In the genomic region with DNA sequence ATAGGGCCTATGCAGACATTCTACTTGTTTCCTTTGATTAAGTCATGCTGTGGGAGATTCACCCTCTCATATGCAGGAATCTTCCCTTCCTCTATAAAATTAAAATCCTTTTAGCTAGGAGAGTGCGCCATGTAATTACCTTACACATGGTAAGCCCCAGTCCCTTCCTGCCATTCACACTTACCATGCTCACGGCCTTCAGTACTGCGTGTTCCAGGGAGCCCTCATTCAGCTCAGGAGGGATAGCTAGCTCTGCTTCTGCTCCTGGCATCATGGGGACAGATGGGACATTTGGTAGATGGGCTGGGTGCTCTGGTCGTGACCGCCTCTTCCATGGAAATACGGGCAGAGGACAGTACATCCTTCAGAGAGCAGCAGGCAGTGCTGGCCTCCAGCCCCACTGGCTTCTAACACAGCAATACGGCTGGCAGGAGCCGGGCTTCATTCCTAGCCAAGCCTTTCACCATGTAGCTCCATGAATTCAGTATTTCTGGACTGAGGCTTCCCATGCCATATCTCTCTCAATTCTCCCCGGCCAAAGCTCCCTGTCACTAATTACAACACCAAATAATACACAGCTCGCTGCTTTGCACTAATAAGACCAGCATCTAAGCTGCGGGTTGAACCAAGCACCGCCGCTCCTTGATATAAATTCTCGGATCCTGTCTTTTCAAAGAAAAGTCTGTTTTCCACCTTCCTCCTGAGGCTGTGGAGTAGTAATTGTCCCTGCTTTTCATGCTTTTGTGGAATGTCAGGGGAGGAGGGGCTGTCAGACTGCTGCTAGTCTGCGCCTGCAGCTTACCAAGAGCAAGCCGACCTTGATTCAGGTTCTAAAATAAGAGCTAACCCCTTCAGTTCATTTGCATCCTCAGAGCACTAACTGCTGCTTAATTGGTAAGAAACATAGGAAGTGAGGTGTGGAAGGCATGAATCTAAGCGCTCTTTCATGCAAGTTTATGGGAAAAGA, we compare ENCODE assay signal across 10 mouse cellular contexts.
DNase-seq lines count a peak whose midpoint lies in the region; ATAC-seq and TF ChIP-seq lines count a peak whose summit lies in the region.
"Had no signal": no experiment of that assay in that cellular context is flagged by ENCODE, and none has a peak within 500 bp of the region (broad histone marks: within the 10 kb centered on the region; RNA-seq: fewer than 3 reads in every experiment).

No protein-coding gene starts in this region.

- no peak for DNase-seq in left cerebral cortex, adult 2 months (ENCODE audit: extremely low spot score in 1 of 2, low spot score in 2 of 2)
- no peak for DNase-seq in left cerebral cortex, adult 8-10 months (ENCODE audit: low spot score in 2 of 2)
- peak; percentile 81 for DNase-seq in forebrain, embryonic 14.5 days (ENCODE audit: low spot score)
- DNase-seq in hindbrain, embryonic 10.5 days (ENCODE audit: low spot score) = no peak
- DNase-seq in midbrain, postnatal 0 days (ENCODE audit: low spot score) = peak; percentile 82
- no peak for DNase-seq in liver, postnatal 0 days
- no peak for DNase-seq in thymus, postnatal 0 days (ENCODE audit: low spot score)
- no peak for DNase-seq in thymus, postnatal 10 days (ENCODE audit: low spot score in 2 of 2)

- TF ChIP-seq EP300 in liver, postnatal 0 days (IDR thresholded peaks at IDR 0.05; ENCODE audit: low read depth) = no peak

- peak overlapping the region; percentile 1; the same call in 1 of the 2 replicates for H3K4me2 ChIP-seq in forebrain, embryonic 14.5 days (ENCODE audit: low read length)
- 0 out of 2 replicates have a peak overlapping the region, but pooled peaks have one; percentile 4 for H3K4me2 ChIP-seq in midbrain, postnatal 0 days (ENCODE audit: low read depth, low read length, poor library complexity, severe bottlenecking)
- no peak overlapping the region for H3K4me2 ChIP-seq in liver, postnatal 0 days (ENCODE audit: low read depth, low read length)

- 0 out of 2 replicates have a peak, but pooled peaks cover under 1% of the 10 kb centered on the region for H3K36me3 ChIP-seq in forebrain, embryonic 14.5 days (ENCODE audit: control insufficient read depth, insufficient read depth, low read length)
- peaks cover 40% of the 10 kb centered on the region for H3K36me3 ChIP-seq in hindbrain, embryonic 10.5 days
- no peaks in the 10 kb centered on the region for H3K36me3 ChIP-seq in midbrain, postnatal 0 days (ENCODE audit: insufficient read depth, low read length)
- H3K36me3 ChIP-seq in liver, postnatal 0 days (replicated peaks; ENCODE audit: insufficient read depth, low read length) = no peaks in the 10 kb centered on the region

- H3K4me1 ChIP-seq in forebrain, embryonic 14.5 days (ENCODE audit: control insufficient read depth, insufficient read depth, low read length) = peaks cover 44% of the 10 kb centered on the region
- H3K4me1 ChIP-seq in hindbrain, embryonic 10.5 days (replicated peaks) = peaks cover 47% of the 10 kb centered on the region
- peaks cover 23% of the 10 kb centered on the region; the same call in 1 of the 2 replicates for H3K4me1 ChIP-seq in midbrain, postnatal 0 days (ENCODE audit: insufficient read depth, low read length)
- no peaks in the 10 kb centered on the region for H3K4me1 ChIP-seq in liver, postnatal 0 days (ENCODE audit: insufficient read depth)

- 11% methylated on average over 17 of the region's 17 CpGs for WGBS in forebrain, embryonic 14.5 days
- WGBS in hindbrain, embryonic 10.5 days = 59% methylated on average over 17 of the region's 17 CpGs
- WGBS in midbrain, postnatal 0 days = 21% methylated on average over 17 of the region's 17 CpGs
- 75% methylated on average over 17 of the region's 17 CpGs for WGBS in liver, postnatal 0 days (ENCODE audit: insufficient replicate concordance)

- H3K9ac ChIP-seq in forebrain, embryonic 14.5 days (ENCODE audit: low read length) = peak overlapping the region; percentile 26; the same call in 1 of the 2 replicates
- H3K9ac ChIP-seq in midbrain, postnatal 0 days (replicated peaks; ENCODE audit: low read length, poor library complexity, severe bottlenecking) = no peak overlapping the region; the same call in 1 of the 2 replicates
- H3K9ac ChIP-seq in liver, postnatal 0 days (replicated peaks) = no peak overlapping the region
- H3K9ac ChIP-seq: liver, embryonic 14.5 days had no signal

- ATAC-seq in forebrain, embryonic 14.5 days = peak; percentile 72
- peak; percentile 25; the same call in 1 of the 2 replicates for ATAC-seq in midbrain, postnatal 0 days (ENCODE audit: low FRiP score)
- no peak for ATAC-seq in liver, postnatal 0 days

- intact Hi-C loops in left cerebral cortex, adult 2 months (cut with DNase I) = no loop called here

- no peak overlapping the region for H3K4me3 ChIP-seq in left cerebral cortex, adult 2 months
- no peak overlapping the region for H3K4me3 ChIP-seq in forebrain, embryonic 14.5 days (ENCODE audit: low read depth, low read length)
- no peak overlapping the region for H3K4me3 ChIP-seq in hindbrain, embryonic 10.5 days
- no peak overlapping the region for H3K4me3 ChIP-seq in midbrain, postnatal 0 days (ENCODE audit: low read depth, low read length)
- no peak overlapping the region for H3K4me3 ChIP-seq in liver, postnatal 0 days (ENCODE audit: low read depth, low read length)
- H3K4me3 ChIP-seq: erythroblast, embryonic 14.5 days had no signal

- no peak for TF ChIP-seq CTCF in left cerebral cortex, adult 2 months (IDR thresholded peaks at IDR 0.05)
- no peak for TF ChIP-seq CTCF in midbrain, postnatal 0 days (IDR thresholded peaks at IDR 0.05)
- no peak for TF ChIP-seq CTCF in liver, postnatal 0 days (IDR thresholded peaks at IDR 0.05; ENCODE audit: low read depth)

- H3K27me3 ChIP-seq in forebrain, embryonic 14.5 days (replicated peaks; ENCODE audit: control insufficient read depth, insufficient read depth, low read length) = no peaks in the 10 kb centered on the region
- H3K27me3 ChIP-seq in hindbrain, embryonic 10.5 days (ENCODE audit: insufficient read depth, poor library complexity, severe bottlenecking) = no peaks in the 10 kb centered on the region
- H3K27me3 ChIP-seq in midbrain, postnatal 0 days (ENCODE audit: insufficient read depth, low read length) = no peaks in the 10 kb centered on the region
- H3K27me3 ChIP-seq in liver, postnatal 0 days (ENCODE audit: insufficient read depth, low read length) = no peaks in the 10 kb centered on the region

- no peaks in the 10 kb centered on the region for H3K9me3 ChIP-seq in forebrain, embryonic 14.5 days (replicated peaks; ENCODE audit: control insufficient read depth, low read length)
- no peaks in the 10 kb centered on the region for H3K9me3 ChIP-seq in hindbrain, embryonic 10.5 days
- H3K9me3 ChIP-seq in midbrain, postnatal 0 days (ENCODE audit: low read length) = no peaks in the 10 kb centered on the region
- H3K9me3 ChIP-seq in liver, postnatal 0 days (ENCODE audit: low read length) = no peaks in the 10 kb centered on the region

- peak overlapping the region; percentile 34; the same call in 1 of the 2 replicates for H3K27ac ChIP-seq in left cerebral cortex, adult 2 months
- peak overlapping the region; percentile 91 for H3K27ac ChIP-seq in forebrain, embryonic 14.5 days (ENCODE audit: low read depth, low read length)
- peak overlapping the region; percentile 75 for H3K27ac ChIP-seq in hindbrain, embryonic 10.5 days
- peak overlapping the region; percentile 77 for H3K27ac ChIP-seq in midbrain, postnatal 0 days (ENCODE audit: low read depth, low read length)
- no peak overlapping the region for H3K27ac ChIP-seq in liver, postnatal 0 days (ENCODE audit: low read depth)
- H3K27ac ChIP-seq: liver, embryonic 14.5 days had no signal

Comparison
In these comparisons a context has a peak if more than half of its experiments do, and no peak if none do; other contexts are left out.
1. DNase-seq: peak in forebrain, embryonic 14.5 days (single experiment) and midbrain, postnatal 0 days (single experiment); none in left cerebral cortex, adult 2 months (0 of 2), left cerebral cortex, adult 8-10 months (0 of 2), hindbrain, embryonic 10.5 days (single experiment), liver, postnatal 0 days (single experiment), thymus, postnatal 0 days (single experiment) and thymus, postnatal 10 days (0 of 2).